Mouse (Mus musculus): Measurements from ENCODE around the gene Prkcz. TPM values are rescaled to one million over a fixed set of nuclear protein-coding genes. Genes with fewer than 3 reads are reported as not detected.
A peak's percentile ranks its signal among the peaks of the same experiment; 100 is the strongest.

Gene Prkcz
- total RNA-seq, 1 experiment from 2014 or later, result not detected

- ATAC-seq (replicated peaks; ENCODE audit: insufficient number of reproducible peaks, low FRiP score, low TSS enrichment, poor library complexity, severe bottlenecking), result no peak
Measured at GRCm38 (mm10) chr4:155323081-155323795, 37.9 kb downstream of the Prkcz start.

GRCm38 (mm10) chr4:155320281-155321244 is 40.6 kb downstream of the Prkcz start:
- ATAC-seq (replicated peaks; ENCODE audit: insufficient number of reproducible peaks, low FRiP score, low TSS enrichment, poor library complexity, severe bottlenecking), result no peak

GRCm38 (mm10) chr4:155318266-155318665 is 42.9 kb downstream of the Prkcz start:
- no peak for ATAC-seq (replicated peaks; ENCODE audit: insufficient number of reproducible peaks, low FRiP score, low TSS enrichment, poor library complexity, severe bottlenecking)

- ATAC-seq (replicated peaks; ENCODE audit: insufficient number of reproducible peaks, low FRiP score, low TSS enrichment, poor library complexity, severe bottlenecking), result no peak
Measured at GRCm38 (mm10) chr4:155315031-155315430, 46.1 kb downstream of the Prkcz start.

- no peak for ATAC-seq (replicated peaks; ENCODE audit: insufficient number of reproducible peaks, low FRiP score, low TSS enrichment, poor library complexity, severe bottlenecking)
Measured at GRCm38 (mm10) chr4:155308679-155309078, 52.5 kb downstream of the Prkcz start.

GRCm38 (mm10) chr4:155308068-155308467 is 53.1 kb downstream of the Prkcz start:
- peak; percentile 44 for ATAC-seq (replicated peaks; ENCODE audit: insufficient number of reproducible peaks, low FRiP score, low TSS enrichment, poor library complexity, severe bottlenecking)

- ATAC-seq (replicated peaks; ENCODE audit: insufficient number of reproducible peaks, low FRiP score, low TSS enrichment, poor library complexity, severe bottlenecking), result no peak
Measured at GRCm38 (mm10) chr4:155307591-155307990, 53.6 kb downstream of the Prkcz start.

- no peak for ATAC-seq (replicated peaks; ENCODE audit: insufficient number of reproducible peaks, low FRiP score, low TSS enrichment, poor library complexity, severe bottlenecking)
Measured at GRCm38 (mm10) chr4:155306356-155307242, 54.6 kb downstream of the Prkcz start.

- no peak for ATAC-seq (replicated peaks; ENCODE audit: insufficient number of reproducible peaks, low FRiP score, low TSS enrichment, poor library complexity, severe bottlenecking)
Measured at GRCm38 (mm10) chr4:155305531-155306031, 55.6 kb downstream of the Prkcz start.

- no peak for ATAC-seq (replicated peaks; ENCODE audit: insufficient number of reproducible peaks, low FRiP score, low TSS enrichment, poor library complexity, severe bottlenecking)
Measured at GRCm38 (mm10) chr4:155304508-155305096, 56.6 kb downstream of the Prkcz start.

- no peak for ATAC-seq (replicated peaks; ENCODE audit: insufficient number of reproducible peaks, low FRiP score, low TSS enrichment, poor library complexity, severe bottlenecking)
Measured at GRCm38 (mm10) chr4:155301965-155302364, 59.2 kb downstream of the Prkcz start.

- no peak for ATAC-seq (replicated peaks; ENCODE audit: insufficient number of reproducible peaks, low FRiP score, low TSS enrichment, poor library complexity, severe bottlenecking)
Measured at GRCm38 (mm10) chr4:155301098-155301447, 60.1 kb downstream of the Prkcz start.

- no peak for ATAC-seq (replicated peaks; ENCODE audit: insufficient number of reproducible peaks, low FRiP score, low TSS enrichment, poor library complexity, severe bottlenecking)
Measured at GRCm38 (mm10) chr4:155300421-155301097, 60.6 kb downstream of the Prkcz start.

- no peak for ATAC-seq (replicated peaks; ENCODE audit: insufficient number of reproducible peaks, low FRiP score, low TSS enrichment, poor library complexity, severe bottlenecking)
Measured at GRCm38 (mm10) chr4:155298826-155299225, 62.3 kb downstream of the Prkcz start.

GRCm38 (mm10) chr4:155297057-155297456 is 64.1 kb downstream of the Prkcz start:
- no peak for ATAC-seq (replicated peaks; ENCODE audit: insufficient number of reproducible peaks, low FRiP score, low TSS enrichment, poor library complexity, severe bottlenecking)

- no peak for ATAC-seq (replicated peaks; ENCODE audit: insufficient number of reproducible peaks, low FRiP score, low TSS enrichment, poor library complexity, severe bottlenecking)
Measured at GRCm38 (mm10) chr4:155295996-155296395, 65.2 kb downstream of the Prkcz start.

GRCm38 (mm10) chr4:155295026-155295590 is 66.1 kb downstream of the Prkcz start:
- no peak for ATAC-seq (replicated peaks; ENCODE audit: insufficient number of reproducible peaks, low FRiP score, low TSS enrichment, poor library complexity, severe bottlenecking)

Data from monocyte, adult 5-6 weeks (primary cell).